Mouse (Mus musculus): Measurements from ENCODE around the gene Tie1. TPM values are rescaled to one million over a fixed set of nuclear protein-coding genes. Genes with fewer than 3 reads are reported as not detected.
A peak's percentile ranks its signal among the peaks of the same experiment; 100 is the strongest.

The Tie1 gene
- total and polyA plus RNA-seq, 3 experiments, result not detected

GRCm38 (mm10) chr4:118427768-118428451, 62.0 kb downstream of the Tie1 start, which contains the start of gene Elovl1 (continued):
- TF ChIP-seq ZNF384 (IDR thresholded peaks at IDR 0.05; ENCODE audit: low read depth, low read length) (no peak), MEF2A (IDR thresholded peaks at IDR 0.05; ENCODE audit: borderline replicate concordance, low read depth, low read length) (no peak), SIN3A (IDR thresholded peaks at IDR 0.05; ENCODE audit: low read length) (no peak; the same call in 1 of the 2 replicates), BHLHE40 (IDR thresholded peaks at IDR 0.05; ENCODE audit: low read depth, low read length) (peak; percentile 59), USF1 (IDR thresholded peaks at IDR 0.05; ENCODE audit: low read depth, low read length) (no peak)

- Histone ChIP-seq H3K79me2 (replicated peaks; ENCODE audit: control insufficient read depth, extremely low read depth, insufficient read depth, poor library complexity, severe bottlenecking) (peaks cover 24% of the 10 kb centered on the region), H3K4me2 (ENCODE audit: insufficient read depth, low read depth, poor library complexity, severe bottlenecking) (peak overlapping the region; percentile 86), H3K27me3 (replicated peaks) (no peaks in the 10 kb centered on the region), H3K36me3 (replicated peaks in 1 of 2; ENCODE audit: control insufficient read depth in 1 of 2, insufficient read depth in 1 of 2, low read length in 1 of 2) (peaks cover 24 to 32% of the 10 kb centered on the region in 2 experiments), H3K27ac (ENCODE audit: insufficient read depth, low read depth) (peak overlapping the region; percentile 8; the same call in 1 of the 2 replicates), H3K4me1 (ENCODE audit: control insufficient read depth in 1 of 2, insufficient read depth in 2 of 2) (peaks cover 13 to 36% of the 10 kb centered on the region in 2 experiments), H3K9ac (ENCODE audit: insufficient read depth, low read depth) (peak overlapping the region; percentile 77), H3K9me3 (replicated peaks; ENCODE audit: low read length) (no peaks in the 10 kb centered on the region), H3K4me3 (replicated peaks in 1 of 3; ENCODE audit: low read depth in 2 of 3, low read length in 2 of 3, poor library complexity in 1 of 3) (peak overlapping the region; percentile 68 to 92 (median 75))
- in situ Hi-C loops (cut with MboI; ENCODE audit: low pct_ligation_motif_present, low pct_unique_long_range_greater_than_20kb, low sequenced_read_pairs), result no loop called here
- dilution Hi-C loops (cut with MboI; ENCODE audit: extremely low pct_ligation_motif_present, extremely low pct_unique_long_range_greater_than_20kb, low sequenced_read_pairs), result no loop called here
- no peak for DNase-seq (ENCODE audit: extremely low read depth)
- 0 out of 2 replicates have a peak, but pooled peaks have one; percentile 0 for TF ChIP-seq MAX (IDR thresholded peaks at IDR 0.05; ENCODE audit: low read length)
- 0 out of 2 replicates have a peak, but pooled peaks have one; percentile 22 for TF ChIP-seq KAT2A (IDR thresholded peaks at IDR 0.05; ENCODE audit: insufficient replicate concordance, low read length)
- no peak for TF ChIP-seq CHD1 (IDR thresholded peaks at IDR 0.05; ENCODE audit: low read depth, low read length)
- TF ChIP-seq JUND (conservative IDR thresholded peaks at IDR 0.05; ENCODE audit: low read depth, low read length), result no peak
These were observed 62.5 kb downstream of the Tie1 start for GRCm38 (mm10) chr4:118427415-118427767.

GRCm38 (mm10) chr4:118425374-118425773, 64.5 kb downstream of the Tie1 start:
- in situ Hi-C loops (cut with MboI; ENCODE audit: low pct_ligation_motif_present, low pct_unique_long_range_greater_than_20kb, low sequenced_read_pairs), result no loop called here
- no peak overlapping the region for H3K9ac ChIP-seq (ENCODE audit: insufficient read depth, low read depth)
- H3K4me2 ChIP-seq (ENCODE audit: insufficient read depth, low read depth, poor library complexity, severe bottlenecking), result no peak overlapping the region
- peaks cover 9 to 21% of the 10 kb centered on the region in 2 experiments for H3K36me3 ChIP-seq (replicated peaks in 1 of 2; ENCODE audit: control insufficient read depth in 1 of 2, insufficient read depth in 1 of 2, low read length in 1 of 2)
- TF ChIP-seq MYC (IDR thresholded peaks at IDR 0.05; ENCODE audit: low read depth, low read length) (no peak), JUND (conservative IDR thresholded peaks at IDR 0.05; ENCODE audit: low read depth, low read length) (no peak), USF1 (IDR thresholded peaks at IDR 0.05; ENCODE audit: low read depth, low read length) (no peak), SIN3A (IDR thresholded peaks at IDR 0.05; ENCODE audit: low read length) (no peak), ZC3H11A (IDR thresholded peaks at IDR 0.05; ENCODE audit: low read depth, low read length) (no peak), MAZ (IDR thresholded peaks at IDR 0.05; ENCODE audit: low read depth, low read length) (no peak), MAX (IDR thresholded peaks at IDR 0.05; ENCODE audit: low read length) (no peak), POLR2AphosphoS2 (IDR thresholded peaks at IDR 0.05; ENCODE audit: low read depth, low read length) (no peak), IRF4 (IDR thresholded peaks at IDR 0.05; ENCODE audit: low read depth, low read length) (no peak), NRF1 (IDR thresholded peaks at IDR 0.05; ENCODE audit: low read depth, low read length) (no peak), CHD2 (IDR thresholded peaks at IDR 0.05; ENCODE audit: low read length) (no peak), CTCF (conservative IDR thresholded peaks at IDR 0.05 in 1 of 2, IDR thresholded peaks at IDR 0.05 in 1 of 2; ENCODE audit: low read depth in 2 of 2, low read length in 2 of 2) (no peak), ZMIZ1 (IDR thresholded peaks at IDR 0.05; ENCODE audit: low read depth, low read length) (no peak), PAX5 (IDR thresholded peaks at IDR 0.05; ENCODE audit: low read length) (no peak), GABPA (IDR thresholded peaks at IDR 0.05; ENCODE audit: insufficient replicate concordance, low read depth, low read length) (no peak), RAD21 (IDR thresholded peaks at IDR 0.05; ENCODE audit: low read depth, low read length) (no peak)
- peaks cover 11 to 31% of the 10 kb centered on the region in 2 experiments for H3K4me1 ChIP-seq (ENCODE audit: control insufficient read depth in 1 of 2, insufficient read depth in 2 of 2)
- dilution Hi-C loops (cut with MboI; ENCODE audit: extremely low pct_ligation_motif_present, extremely low pct_unique_long_range_greater_than_20kb, low sequenced_read_pairs), result no loop called here
- no peak for DNase-seq (ENCODE audit: extremely low read depth)
- no peaks in the 10 kb centered on the region for H3K27me3 ChIP-seq (replicated peaks)
- H3K9me3 ChIP-seq (replicated peaks; ENCODE audit: low read length), result no peaks in the 10 kb centered on the region
- no peak overlapping the region for H3K27ac ChIP-seq (ENCODE audit: insufficient read depth, low read depth)
- peaks cover 23% of the 10 kb centered on the region for H3K79me2 ChIP-seq (replicated peaks; ENCODE audit: control insufficient read depth, extremely low read depth, insufficient read depth, poor library complexity, severe bottlenecking)
- H3K4me3 ChIP-seq (replicated peaks in 1 of 3; ENCODE audit: low read depth in 2 of 3, low read length in 2 of 3, poor library complexity in 1 of 3), result no peak overlapping the region
